Mouse (Mus musculus): ENCODE measurements around the gene Clasp2. TPM values are rescaled to one million over a fixed set of nuclear protein-coding genes. Genes with fewer than 3 reads are reported as not detected.

Clasp2 gene
- total and polyA plus RNA-seq, 3 experiments = 28.7 to 209 (median 30.8) TPM

GRCm38 (mm10) chr9:113812671-113813001 is 71.4 kb downstream of the Clasp2 start:
- TF ChIP-seq USF2 (IDR thresholded peaks at IDR 0.05; ENCODE audit: borderline replicate concordance in 1 of 2, insufficient read depth in 1 of 2, low read depth in 1 of 2, low read length in 2 of 2) = no peak
- TF ChIP-seq SMC3 (IDR thresholded peaks at IDR 0.05; ENCODE audit: low read depth, low read length) = no peak
- no peak for TF ChIP-seq ZC3H11A (IDR thresholded peaks at IDR 0.05; ENCODE audit: low read depth, low read length)
- TF ChIP-seq NELFE (IDR thresholded peaks at IDR 0.05; ENCODE audit: low read depth, low read length) = no peak
- TF ChIP-seq MAZ (IDR thresholded peaks at IDR 0.05; ENCODE audit: low read depth, low read length) = no peak
- TF ChIP-seq SIN3A (IDR thresholded peaks at IDR 0.05; ENCODE audit: low read length) = no peak
- no peak for TF ChIP-seq MEF2A (IDR thresholded peaks at IDR 0.05; ENCODE audit: extremely low read depth, insufficient replicate concordance, low read depth, low read length, poor library complexity, severe bottlenecking)
- no peak for TF ChIP-seq BHLHE40 (IDR thresholded peaks at IDR 0.05; ENCODE audit: borderline replicate concordance, low read depth, low read length)
- no peak for TF ChIP-seq POLR2AphosphoS5 (IDR thresholded peaks at IDR 0.05; ENCODE audit: borderline replicate concordance, low read depth, low read length)
- no peak for TF ChIP-seq ETS1 (IDR thresholded peaks at IDR 0.05; ENCODE audit: low read depth, low read length)
- TF ChIP-seq ZMIZ1 (IDR thresholded peaks at IDR 0.05; ENCODE audit: low read depth, low read length) = no peak
- no peak for TF ChIP-seq UBTF (IDR thresholded peaks at IDR 0.05; ENCODE audit: borderline replicate concordance, insufficient read depth, low read depth, low read length)
- TF ChIP-seq CHD1 (IDR thresholded peaks at IDR 0.05; ENCODE audit: low read depth, low read length) = no peak
- no peak for TF ChIP-seq MAFK (IDR thresholded peaks at IDR 0.05; ENCODE audit: borderline replicate concordance, low read depth, low read length)
- no peak for TF ChIP-seq CTCF (IDR thresholded peaks at IDR 0.05 in 2 of 3, conservative IDR thresholded peaks at IDR 0.05 in 1 of 3; ENCODE audit: control insufficient read depth in 1 of 3, insufficient read depth in 1 of 3, low read depth in 2 of 3, low read length in 3 of 3, poor library complexity in 1 of 3, severe bottlenecking in 1 of 3)
- no peaks in the 10 kb centered on the region for H3K4me1 ChIP-seq (ENCODE audit: control insufficient read depth in 1 of 2, insufficient read depth in 2 of 2, low read length in 2 of 2)
- H3K9ac ChIP-seq (ENCODE audit: control insufficient read depth, low read depth, low read length, poor library complexity, severe bottlenecking) = no peak overlapping the region
- H3K36me3 ChIP-seq (ENCODE audit: control insufficient read depth in 1 of 2, insufficient read depth in 2 of 2, low read length in 2 of 2) = peaks cover 0 to 1% of the 10 kb centered on the region in 2 experiments; a peak in 2 of 4 replicates
- no peak for DNase-seq (ENCODE audit: low read depth, low spot score)
- H3K27ac ChIP-seq (ENCODE audit: control insufficient read depth, low read depth, low read length) = no peak overlapping the region
- H3K4me3 ChIP-seq (ENCODE audit: control insufficient read depth in 1 of 2, insufficient read depth in 1 of 2, low read depth in 2 of 2, low read length in 2 of 2) = no peak overlapping the region
- no peaks in the 10 kb centered on the region; the same call in 1 of the 2 replicates for H3K79me2 ChIP-seq (ENCODE audit: control insufficient read depth, insufficient read depth, low read length, poor library complexity)
- H3K9me3 ChIP-seq (replicated peaks; ENCODE audit: insufficient read depth, low read length) = no peaks in the 10 kb centered on the region
- no peaks in the 10 kb centered on the region for H3K27me3 ChIP-seq (ENCODE audit: control insufficient read depth in 1 of 2, insufficient read depth in 2 of 2, low read length in 2 of 2)

GRCm38 (mm10) chr9:113813086-113813485 is 71.8 kb downstream of the Clasp2 start:
- H3K36me3 ChIP-seq (ENCODE audit: control insufficient read depth in 1 of 2, insufficient read depth in 2 of 2, low read length in 2 of 2) = peaks cover 0 to 1% of the 10 kb centered on the region in 2 experiments; a peak in 2 of 4 replicates
- no peaks in the 10 kb centered on the region for H3K4me1 ChIP-seq (ENCODE audit: control insufficient read depth in 1 of 2, insufficient read depth in 2 of 2, low read length in 2 of 2)
- no peak overlapping the region for H3K27ac ChIP-seq (ENCODE audit: control insufficient read depth, low read depth, low read length)
- no peaks in the 10 kb centered on the region; the same call in 1 of the 2 replicates for H3K79me2 ChIP-seq (ENCODE audit: control insufficient read depth, insufficient read depth, low read length, poor library complexity)
- no peaks in the 10 kb centered on the region for H3K27me3 ChIP-seq (ENCODE audit: control insufficient read depth in 1 of 2, insufficient read depth in 2 of 2, low read length in 2 of 2)
- no peak overlapping the region for H3K4me3 ChIP-seq (ENCODE audit: control insufficient read depth in 1 of 2, insufficient read depth in 1 of 2, low read depth in 2 of 2, low read length in 2 of 2)
- DNase-seq (ENCODE audit: low read depth, low spot score) = no peak
- H3K9me3 ChIP-seq (replicated peaks; ENCODE audit: insufficient read depth, low read length) = no peaks in the 10 kb centered on the region
- TF ChIP-seq BHLHE40 (IDR thresholded peaks at IDR 0.05; ENCODE audit: borderline replicate concordance, low read depth, low read length) (no peak), MYB (IDR thresholded peaks at IDR 0.05; ENCODE audit: low read depth, low read length) (no peak), SIN3A (IDR thresholded peaks at IDR 0.05; ENCODE audit: low read length) (no peak), SMC3 (IDR thresholded peaks at IDR 0.05; ENCODE audit: low read depth, low read length) (no peak), TAL1 (IDR thresholded peaks at IDR 0.05; ENCODE audit: low read length) (no peak), MAX (IDR thresholded peaks at IDR 0.05; ENCODE audit: low read length) (no peak), RCOR1 (IDR thresholded peaks at IDR 0.05; ENCODE audit: low read depth, low read length) (no peak), USF2 (IDR thresholded peaks at IDR 0.05; ENCODE audit: borderline replicate concordance in 1 of 2, insufficient read depth in 1 of 2, low read depth in 1 of 2, low read length in 2 of 2) (no peak), HCFC1 (IDR thresholded peaks at IDR 0.05; ENCODE audit: low read depth, low read length) (no peak), CTCF (IDR thresholded peaks at IDR 0.05 in 2 of 3, conservative IDR thresholded peaks at IDR 0.05 in 1 of 3; ENCODE audit: control insufficient read depth in 1 of 3, insufficient read depth in 1 of 3, low read depth in 2 of 3, low read length in 3 of 3, poor library complexity in 1 of 3, severe bottlenecking in 1 of 3) (no peak), ELF1 (IDR thresholded peaks at IDR 0.05; ENCODE audit: low read depth, low read length) (no peak), ZC3H11A (IDR thresholded peaks at IDR 0.05; ENCODE audit: low read depth, low read length) (no peak), CHD2 (IDR thresholded peaks at IDR 0.05; ENCODE audit: low read length) (no peak)
- no peak overlapping the region for H3K9ac ChIP-seq (ENCODE audit: control insufficient read depth, low read depth, low read length, poor library complexity, severe bottlenecking)

All from MEL (cell line).